Mouse (Mus musculus): ENCODE measurements around the gene Rbm43.

DNA sequence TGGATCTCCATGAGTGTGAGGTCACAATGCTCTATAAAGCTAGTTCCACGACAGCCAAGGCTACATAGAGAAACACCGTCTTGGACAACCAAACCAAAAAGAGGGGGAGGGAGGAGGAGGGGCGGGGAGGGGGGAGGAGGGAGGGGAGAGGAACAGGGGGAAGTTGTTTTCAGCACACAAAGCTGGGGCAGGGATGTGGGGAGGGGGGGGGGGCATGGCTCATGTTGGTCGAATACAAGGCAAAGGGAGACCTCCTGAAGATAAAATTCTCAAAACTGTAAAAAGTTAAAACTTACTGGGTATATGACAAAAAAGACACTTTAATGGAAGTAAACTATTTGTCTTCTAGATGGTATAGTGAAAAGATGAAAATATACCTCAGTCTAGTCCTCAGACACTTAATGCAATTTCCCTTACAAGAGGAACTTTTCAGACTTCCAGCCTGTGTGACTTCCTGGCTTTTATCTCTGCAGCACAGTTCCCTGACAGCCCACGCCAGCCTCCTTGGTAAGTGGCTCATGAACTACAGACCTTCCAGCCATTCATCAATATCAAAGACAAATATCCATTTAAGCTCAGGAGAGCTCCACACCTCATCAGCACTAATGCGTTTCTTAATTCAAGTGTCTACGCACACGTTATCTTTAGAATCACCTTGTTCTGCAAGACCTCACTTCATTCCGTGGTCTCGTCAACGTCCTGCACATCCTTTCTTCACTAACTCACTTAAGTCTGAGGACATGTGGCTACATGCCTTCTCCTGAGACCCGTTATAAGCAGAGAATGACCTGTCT, 1.4 kb downstream of the Rbm43 start:
- TF ChIP-seq CTCF (IDR thresholded peaks at IDR 0.05; ENCODE audit: borderline replicate concordance, extremely low read depth, insufficient read depth, insufficient read length) (no peak), POLR2A (IDR thresholded peaks at IDR 0.05; ENCODE audit: borderline replicate concordance, extremely low read depth, insufficient read depth, insufficient read length, poor library complexity, severe bottlenecking) (no peak)
